Mouse (Mus musculus) liver, adult 2 months (tissue): ENCODE results near the gene Lyl1.

Source experiments
- CTCF ChIP-seq: fragments of 200-500 bp; IDR thresholded peaks from 2 replicates; pipeline ENCODE4 v1.5.1; 2011; ENCODE audit warnings: low read depth, low read length, control low read depth
- POLR2A ChIP-seq: fragments of 200-500 bp; IDR thresholded peaks from 2 replicates; pipeline ENCODE4 v1.6.1; 2011; ENCODE audit warnings: low read length, control low read depth; ENCODE audit not compliant: insufficient read depth; ENCODE audit errors: extremely low read depth

- no peak for TF ChIP-seq POLR2A
- no peak for TF ChIP-seq CTCF
These were observed 8.7 kb downstream of the Lyl1 start for GRCm38 (mm10) chr8:84709931-84710330.
